In genomic region chr5:146705815-146706408, GRCm38 (mm10) we compare ENCODE assay signal across 9 mouse cellular contexts.
DNase-seq lines count a peak whose midpoint lies in the region; ATAC-seq and TF ChIP-seq lines count a peak whose summit lies in the region.
"Had no signal": no experiment of that assay in that cellular context is flagged by ENCODE, and none has a peak within 500 bp of the region (broad histone marks: within the 10 kb centered on the region; RNA-seq: fewer than 3 reads in every experiment).

No protein-coding gene starts in this region.

- H3K27me3 ChIP-seq in C2C12 (ENCODE audit: control insufficient read depth, insufficient read depth, insufficient read length) = no peaks in the 10 kb centered on the region
- no peaks in the 10 kb centered on the region for H3K27me3 ChIP-seq in embryonic facial prominence, embryonic 13.5 days
- H3K27me3 ChIP-seq in kidney, embryonic 15.5 days = no peaks in the 10 kb centered on the region
- no peaks in the 10 kb centered on the region for H3K27me3 ChIP-seq in liver, adult 2 months (ENCODE audit: control insufficient read depth, insufficient read depth, low read length)
- no peaks in the 10 kb centered on the region for H3K27me3 ChIP-seq in splenic B cell, adult 2 months (ENCODE audit: control insufficient read depth, insufficient read depth, low read length, poor library complexity, severe bottlenecking)

- H3K79me2 ChIP-seq in C2C12 (ENCODE audit: control insufficient read depth, insufficient read depth) = no peaks in the 10 kb centered on the region
- H3K79me2 ChIP-seq in liver, adult 2 months (ENCODE audit: control insufficient read depth, insufficient read depth, low read length) = no peaks in the 10 kb centered on the region

- no peak overlapping the region for H3K9ac ChIP-seq in embryonic facial prominence, embryonic 13.5 days
- H3K9ac ChIP-seq in kidney, embryonic 15.5 days = no peak overlapping the region
- H3K9ac ChIP-seq in liver, adult 2 months (ENCODE audit: low read depth, low read length) = 0 out of 2 replicates have a peak overlapping the region, but pooled peaks have one; percentile 23

- no peak overlapping the region for H3K27ac ChIP-seq in embryonic facial prominence, embryonic 13.5 days
- no peak overlapping the region for H3K27ac ChIP-seq in kidney, embryonic 15.5 days
- H3K27ac ChIP-seq in liver, adult 2 months (replicated peaks; ENCODE audit: insufficient read depth, low read depth, low read length) = no peak overlapping the region

- H3ac ChIP-seq in C2C12 (ENCODE audit: control insufficient read depth, insufficient read length, low read depth) = peak overlapping the region; percentile 45

- H3K36me3 ChIP-seq in C2C12 (ENCODE audit: control insufficient read depth, insufficient read depth) = no peaks in the 10 kb centered on the region
- H3K36me3 ChIP-seq in embryonic facial prominence, embryonic 13.5 days = no peaks in the 10 kb centered on the region
- H3K36me3 ChIP-seq in kidney, embryonic 15.5 days = no peaks in the 10 kb centered on the region
- no peaks in the 10 kb centered on the region for H3K36me3 ChIP-seq in liver, adult 2 months (ENCODE audit: control insufficient read depth, insufficient read depth, low read length)
- no peaks in the 10 kb centered on the region for H3K36me3 ChIP-seq in splenic B cell, adult 2 months (ENCODE audit: control insufficient read depth, insufficient read depth, low read length, poor library complexity, severe bottlenecking)

- peak; percentile 75 to 80 for DNase-seq in adrenal gland, postnatal 4 days (ENCODE audit: low spot score in 2 of 2)
- DNase-seq in heart, adult 8-10 months (ENCODE audit: low spot score) = peak; percentile 89
- peak; percentile 71 for DNase-seq in liver, adult 2 months (ENCODE audit: extremely low read depth, low read depth, low spot score)
- peak; percentile 92 for DNase-seq in naive thymus-derived CD4-positive, alpha-beta T cell, adult 2 months (ENCODE audit: low read depth)
- peak; percentile 92 for DNase-seq in splenic B cell, adult 2 months (ENCODE audit: low read depth, low spot score)

- WGBS in embryonic facial prominence, embryonic 13.5 days = 13% methylated on average over 12 of the region's 12 CpGs
- WGBS in kidney, embryonic 15.5 days = 9% methylated on average over 12 of the region's 12 CpGs
- WGBS in liver, adult 2 months = 9% methylated on average over 12 of the region's 12 CpGs

- no peak overlapping the region for H3K4me3 ChIP-seq in C2C12 (ENCODE audit: insufficient read depth, poor library complexity, severe bottlenecking)
- no peak overlapping the region for H3K4me3 ChIP-seq in embryonic facial prominence, embryonic 13.5 days
- no peak overlapping the region for H3K4me3 ChIP-seq in kidney, embryonic 15.5 days (replicated peaks)
- no peak overlapping the region for H3K4me3 ChIP-seq in liver, adult 2 months (ENCODE audit: insufficient read depth, low read depth, low read length)
- H3K4me3 ChIP-seq: erythroblast, embryonic 14.5 days had no signal

- TF ChIP-seq POLR2A in liver, adult 2 months (IDR thresholded peaks at IDR 0.05; ENCODE audit: extremely low read depth, insufficient read depth, low read length) = no peak

- no peaks in the 10 kb centered on the region for H3K79me3 ChIP-seq in C2C12 (ENCODE audit: low read depth)

- H3K9me3 ChIP-seq in embryonic facial prominence, embryonic 13.5 days = peaks cover 4% of the 10 kb centered on the region; the same call in 1 of the 2 replicates
- 0 out of 2 replicates have a peak, but pooled peaks cover 3% of the 10 kb centered on the region for H3K9me3 ChIP-seq in kidney, embryonic 15.5 days (replicated peaks)

- peak; percentile 33 for TF ChIP-seq CTCF in C2C12 (IDR thresholded peaks at IDR 0.05; ENCODE audit: control insufficient read depth, insufficient read depth, insufficient read length)
- peak; percentile 65; the same call in 1 of the 2 replicates for TF ChIP-seq CTCF in liver, adult 2 months (IDR thresholded peaks at IDR 0.05; ENCODE audit: low read depth, low read length)

- no peak for ATAC-seq in embryonic facial prominence, embryonic 13.5 days (ENCODE audit: insufficient number of reproducible peaks, insufficient read depth, low FRiP score, low TSS enrichment, low read depth)
- peak; percentile 49; the same call in 1 of the 2 replicates for ATAC-seq in kidney, embryonic 15.5 days (replicated peaks; ENCODE audit: low FRiP score)

- peaks cover 5% of the 10 kb centered on the region; the same call in 1 of the 2 replicates for H3K4me1 ChIP-seq in embryonic facial prominence, embryonic 13.5 days
- H3K4me1 ChIP-seq in kidney, embryonic 15.5 days = peaks cover 16% of the 10 kb centered on the region
- H3K4me1 ChIP-seq in liver, adult 2 months (ENCODE audit: control insufficient read depth, insufficient read depth, low read length) = peaks cover 2% of the 10 kb centered on the region

- H3K4me2 ChIP-seq in embryonic facial prominence, embryonic 13.5 days = peak overlapping the region; percentile 35
- peak overlapping the region; percentile 35; the same call in 1 of the 2 replicates for H3K4me2 ChIP-seq in kidney, embryonic 15.5 days

TF ChIP-seq in C2C12, 6 proteins besides CTCF, POLR2A, EP300 and RAD21:
- TF ChIP-seq USF1 (IDR thresholded peaks at IDR 0.05; ENCODE audit: low read depth) = no peak
- TF ChIP-seq FOSL1 (IDR thresholded peaks at IDR 0.05; ENCODE audit: insufficient read depth, low read length, poor library complexity, severe bottlenecking) = no peak
- no peak for TF ChIP-seq CEBPB (IDR thresholded peaks at IDR 0.05; ENCODE audit: low read depth)
- TF ChIP-seq MAX (IDR thresholded peaks at IDR 0.05) = no peak
- TF ChIP-seq MYOD1 (IDR thresholded peaks at IDR 0.05; ENCODE audit: control insufficient read depth, insufficient read length, low read depth) = no peak
- TF ChIP-seq MYOG (IDR thresholded peaks at IDR 0.05; ENCODE audit: control insufficient read depth, extremely low read depth, insufficient read length) = no peak
